Mouse (Mus musculus): ENCODE measurements around the gene Hibadh. TPM values are rescaled to one million over a fixed set of nuclear protein-coding genes. Genes with fewer than 3 reads are reported as not detected.
A peak's percentile ranks its signal among the peaks of the same experiment; 100 is the strongest.
"Not testable (repeated sequence)": the region's sequence is repeated elsewhere in the genome, so short reads cannot be mapped to it uniquely, and the experiment has no call there.

The Hibadh gene
- polyA plus RNA-seq, 1 experiment = 23.8 TPM

DNA sequence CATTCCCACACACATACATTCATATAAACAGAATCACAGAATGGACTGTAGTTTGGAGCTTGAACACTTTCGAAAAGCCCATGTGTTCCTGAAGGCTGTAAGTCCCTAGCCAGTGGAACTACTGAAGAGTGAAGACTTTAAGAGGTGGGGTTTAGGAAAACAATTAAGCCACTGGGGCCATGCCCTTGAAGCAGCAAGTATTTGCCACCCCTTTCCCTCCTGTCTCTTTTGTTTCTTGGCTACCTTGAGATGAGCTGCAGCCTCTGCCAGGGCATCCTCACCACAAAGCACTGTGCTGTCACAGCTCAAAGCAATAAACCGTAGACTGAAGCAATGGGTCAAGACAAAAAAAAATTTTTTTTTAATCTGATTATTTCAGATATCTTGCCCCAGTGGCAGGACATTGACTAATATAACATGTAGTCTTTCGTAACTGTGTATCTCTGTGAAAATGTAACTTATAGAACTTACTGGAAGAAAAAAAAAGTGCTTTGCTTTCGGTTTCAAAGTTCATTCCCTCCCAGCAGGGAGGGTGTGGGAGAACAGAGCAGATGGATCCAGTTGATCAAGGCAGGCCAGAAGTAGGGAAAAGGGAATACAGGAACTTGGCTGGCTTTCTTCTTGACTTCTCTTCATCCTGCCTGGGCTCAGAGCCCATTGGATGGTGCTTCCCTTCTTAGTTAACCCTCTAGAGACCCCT is 35.2 kb upstream of the Hibadh start:
- peak overlapping the region; percentile 67; the same call in 1 of the 2 replicates for H3K27ac ChIP-seq (ENCODE audit: control insufficient read depth, insufficient read depth, low read depth, low read length)
- H3K4me1 ChIP-seq (ENCODE audit: control insufficient read depth, insufficient read depth, low read length) = peaks cover 5% of the 10 kb centered on the region
- TF ChIP-seq CTCF (IDR thresholded peaks at IDR 0.05; ENCODE audit: control insufficient read depth, insufficient read depth, insufficient replicate concordance, low read depth, low read length) (no peak), POLR2A (IDR thresholded peaks at IDR 0.05; ENCODE audit: control insufficient read depth, low read depth, low read length) (no peak)
- no peaks in the 10 kb centered on the region for H3K36me3 ChIP-seq (ENCODE audit: control insufficient read depth, insufficient read depth, low read length)
- H3K4me3 ChIP-seq (ENCODE audit: control insufficient read depth, low read depth, low read length) = no peak overlapping the region
- no peaks in the 10 kb centered on the region for H3K27me3 ChIP-seq (ENCODE audit: control insufficient read depth, insufficient read depth, low read length)

GRCm38 (mm10) chr6:52674541-52674940 is 34.4 kb upstream of the Hibadh start:
- H3K4me1 ChIP-seq (ENCODE audit: control insufficient read depth, insufficient read depth, low read length) = peaks cover 5% of the 10 kb centered on the region
- TF ChIP-seq POLR2A (IDR thresholded peaks at IDR 0.05; ENCODE audit: control insufficient read depth, low read depth, low read length) (no peak), CTCF (IDR thresholded peaks at IDR 0.05; ENCODE audit: control insufficient read depth, insufficient read depth, insufficient replicate concordance, low read depth, low read length) (no peak)
- H3K27ac ChIP-seq (ENCODE audit: control insufficient read depth, insufficient read depth, low read depth, low read length) = no peak overlapping the region
- H3K4me3 ChIP-seq (ENCODE audit: control insufficient read depth, low read depth, low read length) = peak overlapping the region; percentile 17
- H3K27me3 ChIP-seq (ENCODE audit: control insufficient read depth, insufficient read depth, low read length) = no peaks in the 10 kb centered on the region
- H3K36me3 ChIP-seq (ENCODE audit: control insufficient read depth, insufficient read depth, low read length) = no peaks in the 10 kb centered on the region

- Histone ChIP-seq H3K4me3 (ENCODE audit: control insufficient read depth, low read depth, low read length) (no peak overlapping the region), H3K36me3 (ENCODE audit: control insufficient read depth, insufficient read depth, low read length) (no peaks in the 10 kb centered on the region), H3K4me1 (ENCODE audit: control insufficient read depth, insufficient read depth, low read length) (peaks cover 5% of the 10 kb centered on the region), H3K27ac (ENCODE audit: control insufficient read depth, insufficient read depth, low read depth, low read length) (no peak overlapping the region), H3K27me3 (ENCODE audit: control insufficient read depth, insufficient read depth, low read length) (no peaks in the 10 kb centered on the region)
- no peak for TF ChIP-seq POLR2A (IDR thresholded peaks at IDR 0.05; ENCODE audit: control insufficient read depth, low read depth, low read length)
- TF ChIP-seq CTCF (IDR thresholded peaks at IDR 0.05; ENCODE audit: control insufficient read depth, insufficient read depth, insufficient replicate concordance, low read depth, low read length) = no peak
These were observed 33.5 kb upstream of the Hibadh start for GRCm38 (mm10) chr6:52673706-52674105.

DNA sequence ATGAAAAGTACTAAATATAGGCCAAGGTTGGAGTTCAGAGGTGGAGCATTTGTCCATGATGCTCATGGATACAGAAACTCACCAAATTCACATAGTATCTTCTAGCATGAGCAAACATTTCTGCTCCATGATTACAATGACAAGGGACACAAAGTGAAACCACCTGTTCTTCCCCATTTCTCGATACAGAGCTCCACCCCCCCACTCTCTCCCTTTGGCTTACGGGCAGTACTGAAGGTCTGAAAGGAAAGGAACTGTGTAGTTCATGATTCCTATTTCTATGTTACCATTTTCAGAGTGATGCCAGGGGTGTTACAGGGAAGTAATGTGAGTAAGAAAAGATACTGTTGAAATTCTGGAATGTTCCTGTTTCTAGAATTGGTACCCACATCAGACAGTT is 32.4 kb upstream of the Hibadh start:
- no peak overlapping the region for H3K4me3 ChIP-seq (ENCODE audit: control insufficient read depth, low read depth, low read length)
- peaks cover 5% of the 10 kb centered on the region for H3K4me1 ChIP-seq (ENCODE audit: control insufficient read depth, insufficient read depth, low read length)
- no peaks in the 10 kb centered on the region for H3K27me3 ChIP-seq (ENCODE audit: control insufficient read depth, insufficient read depth, low read length)
- no peaks in the 10 kb centered on the region for H3K36me3 ChIP-seq (ENCODE audit: control insufficient read depth, insufficient read depth, low read length)
- TF ChIP-seq POLR2A (IDR thresholded peaks at IDR 0.05; ENCODE audit: control insufficient read depth, low read depth, low read length) (no peak), CTCF (IDR thresholded peaks at IDR 0.05; ENCODE audit: control insufficient read depth, insufficient read depth, insufficient replicate concordance, low read depth, low read length) (no peak)
- H3K27ac ChIP-seq (ENCODE audit: control insufficient read depth, insufficient read depth, low read depth, low read length) = no peak overlapping the region

- H3K4me3 ChIP-seq (ENCODE audit: control insufficient read depth, low read depth, low read length) = no peak overlapping the region
- no peaks in the 10 kb centered on the region for H3K27me3 ChIP-seq (ENCODE audit: control insufficient read depth, insufficient read depth, low read length)
- no peak for TF ChIP-seq POLR2A (IDR thresholded peaks at IDR 0.05; ENCODE audit: control insufficient read depth, low read depth, low read length)
- no peak for TF ChIP-seq CTCF (IDR thresholded peaks at IDR 0.05; ENCODE audit: control insufficient read depth, insufficient read depth, insufficient replicate concordance, low read depth, low read length)
- no peaks in the 10 kb centered on the region for H3K36me3 ChIP-seq (ENCODE audit: control insufficient read depth, insufficient read depth, low read length)
- H3K4me1 ChIP-seq (ENCODE audit: control insufficient read depth, insufficient read depth, low read length) = peaks cover 5% of the 10 kb centered on the region
- no peak overlapping the region for H3K27ac ChIP-seq (ENCODE audit: control insufficient read depth, insufficient read depth, low read depth, low read length)
These were observed 31.6 kb upstream of the Hibadh start for GRCm38 (mm10) chr6:52671791-52672190.

- H3K36me3 ChIP-seq (ENCODE audit: control insufficient read depth, insufficient read depth, low read length); H3K4me1 ChIP-seq (ENCODE audit: control insufficient read depth, insufficient read depth, low read length); H3K27ac ChIP-seq (ENCODE audit: control insufficient read depth, insufficient read depth, low read depth, low read length); H3K4me3 ChIP-seq (ENCODE audit: control insufficient read depth, low read depth, low read length); H3K27me3 ChIP-seq (ENCODE audit: control insufficient read depth, insufficient read depth, low read length): not testable (repeated sequence)
These were observed 29.7 kb upstream of the Hibadh start for GRCm38 (mm10) chr6:52669878-52670277.

GRCm38 (mm10) chr6:52667641-52668040 is 27.5 kb upstream of the Hibadh start:
- H3K4me1 ChIP-seq (ENCODE audit: control insufficient read depth, insufficient read depth, low read length) = no peaks in the 10 kb centered on the region; the same call in 1 of the 2 replicates
- no peaks in the 10 kb centered on the region for H3K36me3 ChIP-seq (ENCODE audit: control insufficient read depth, insufficient read depth, low read length)
- no peak overlapping the region for H3K27ac ChIP-seq (ENCODE audit: control insufficient read depth, insufficient read depth, low read depth, low read length)
- H3K4me3 ChIP-seq (ENCODE audit: control insufficient read depth, low read depth, low read length) = no peak overlapping the region
- H3K27me3 ChIP-seq (ENCODE audit: control insufficient read depth, insufficient read depth, low read length) = no peaks in the 10 kb centered on the region
- TF ChIP-seq POLR2A (IDR thresholded peaks at IDR 0.05; ENCODE audit: control insufficient read depth, low read depth, low read length) = no peak
- TF ChIP-seq CTCF (IDR thresholded peaks at IDR 0.05; ENCODE audit: control insufficient read depth, insufficient read depth, insufficient replicate concordance, low read depth, low read length) = no peak

DNA sequence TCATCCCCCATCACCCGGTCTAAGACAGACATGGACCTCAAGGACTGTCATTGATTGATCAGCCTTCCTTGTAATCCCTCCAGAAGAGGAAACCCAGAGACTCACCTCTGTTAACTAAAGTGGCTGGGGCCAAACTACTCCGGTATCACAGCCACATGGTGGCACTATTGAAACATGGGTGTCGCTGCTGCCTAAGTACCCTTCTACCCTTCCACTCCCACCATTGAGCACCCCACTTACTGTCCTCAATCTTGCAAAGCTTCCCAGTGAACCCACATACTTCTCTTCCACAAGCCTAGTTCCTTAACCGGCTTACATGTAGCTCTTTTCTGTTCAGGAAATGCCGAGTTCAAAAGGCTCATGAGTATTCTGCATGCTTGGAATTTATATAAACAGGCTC is 22.8 kb upstream of the Hibadh start:
- no peak overlapping the region for H3K27ac ChIP-seq (ENCODE audit: control insufficient read depth, insufficient read depth, low read depth, low read length)
- H3K4me3 ChIP-seq (ENCODE audit: control insufficient read depth, low read depth, low read length) = no peak overlapping the region
- H3K36me3 ChIP-seq (ENCODE audit: control insufficient read depth, insufficient read depth, low read length) = no peaks in the 10 kb centered on the region
- TF ChIP-seq POLR2A (IDR thresholded peaks at IDR 0.05; ENCODE audit: control insufficient read depth, low read depth, low read length) (no peak), CTCF (IDR thresholded peaks at IDR 0.05; ENCODE audit: control insufficient read depth, insufficient read depth, insufficient replicate concordance, low read depth, low read length) (no peak; the same call in 1 of the 2 replicates)
- no peaks in the 10 kb centered on the region for H3K27me3 ChIP-seq (ENCODE audit: control insufficient read depth, insufficient read depth, low read length)
- H3K4me1 ChIP-seq (ENCODE audit: control insufficient read depth, insufficient read depth, low read length) = no peaks in the 10 kb centered on the region
